Mouse (Mus musculus): Measurements from ENCODE around the gene Guk1.

GRCm38 (mm10) chr11:59226787-59227603 lies 35.0 kb upstream of the Guk1 start:
- TF ChIP-seq POLR2A (IDR thresholded peaks at IDR 0.05; ENCODE audit: insufficient read depth, low read length) (no peak), CTCF (IDR thresholded peaks at IDR 0.05; ENCODE audit: low read depth, low read length) (no peak)

Data from ES-Bruce4 (cell line).